Mouse (Mus musculus) E14TG2a.4 (cell line): ENCODE measurements around the gene Osbpl9.

Source experiments
- CTCF ChIP-seq: conservative IDR thresholded peaks from 2 replicates; pipeline ENCODE4 v1.5.1; 2014; ENCODE audit warnings: low read length
- NANOG ChIP-seq: IDR thresholded peaks from 2 replicates; pipeline ENCODE4 v1.6.1; 2014; ENCODE audit warnings: borderline replicate concordance, low read length, mixed read lengths
- POU5F1 ChIP-seq: IDR thresholded peaks from 2 replicates; pipeline ENCODE4 v1.6.1; 2014; ENCODE audit warnings: low read length, borderline replicate concordance

GRCm38 (mm10) chr4:109201582-109202424 is at the start of gene Osbpl9:
- no peak for TF ChIP-seq CTCF
- no peak for TF ChIP-seq POU5F1
- TF ChIP-seq NANOG: no peak
